In the genomic region with DNA sequence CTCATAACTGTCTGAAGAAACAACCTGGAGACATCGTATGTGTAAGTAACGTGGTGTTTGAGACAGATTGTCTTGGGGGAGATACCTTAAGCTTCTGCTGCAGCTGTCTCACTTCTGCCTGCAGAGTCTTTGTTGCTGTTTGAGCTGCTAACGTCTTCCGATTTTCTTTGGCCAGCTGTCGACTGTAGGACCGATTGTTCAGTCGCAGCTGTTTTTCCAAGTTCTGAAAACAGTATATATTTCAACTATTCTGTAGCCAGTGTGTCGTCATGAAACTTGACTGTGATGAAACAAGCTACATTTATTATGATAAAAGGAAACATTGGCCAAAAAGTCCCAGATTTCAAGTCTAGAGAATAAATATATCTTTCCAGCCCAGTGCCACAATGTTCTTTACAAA, we compare ENCODE assay signal across 20 mouse cellular contexts. TPM values are rescaled to one million over a fixed set of nuclear protein-coding genes. Genes with fewer than 3 reads are reported as not detected.
"Had no signal": no experiment of that assay in that cellular context is flagged by ENCODE, and none has a peak within 500 bp of the region (broad histone marks: within the 10 kb centered on the region; RNA-seq: fewer than 3 reads in every experiment).

No protein-coding gene starts in this region.

- H3K4me1 ChIP-seq: liver, embryonic 13.5 days; liver, embryonic 15.5 days; midbrain, embryonic 15.5 days; neural tube, embryonic 15.5 days had no signal

- DNase-seq: liver, embryonic 13.5 days; liver, postnatal 0 days; lung, adult 2 months; lung, postnatal 36 days; retina, postnatal 1 day; right cerebral cortex, adult 18-20 months; right cerebral cortex, postnatal 25 days; right cerebral cortex, postnatal 4 days; spleen, adult 18-20 months; thymus, adult 18-20 months; thymus, postnatal 14 days; thymus, postnatal 36 days had no signal

- H3K9me3 ChIP-seq: liver, embryonic 13.5 days; liver, embryonic 15.5 days; midbrain, embryonic 13.5 days; midbrain, embryonic 15.5 days; neural tube, embryonic 13.5 days; neural tube, embryonic 15.5 days had no signal

- H3K9ac ChIP-seq: liver, embryonic 13.5 days; liver, embryonic 15.5 days; liver, postnatal 0 days; midbrain, embryonic 13.5 days; midbrain, embryonic 15.5 days; neural tube, embryonic 13.5 days; neural tube, embryonic 15.5 days had no signal

- H3K36me3 ChIP-seq: liver, embryonic 13.5 days; liver, embryonic 15.5 days; midbrain, embryonic 13.5 days; midbrain, embryonic 15.5 days; neural tube, embryonic 13.5 days; neural tube, embryonic 15.5 days had no signal

- H3K4me3 ChIP-seq: liver, embryonic 13.5 days; liver, embryonic 15.5 days; megakaryocyte, embryonic 14.5 days; midbrain, embryonic 13.5 days; midbrain, embryonic 15.5 days; neural tube, embryonic 13.5 days; neural tube, embryonic 15.5 days had no signal

- H3K4me2 ChIP-seq: liver, embryonic 13.5 days; liver, embryonic 15.5 days; midbrain, embryonic 11.5 days; midbrain, embryonic 13.5 days; midbrain, embryonic 15.5 days; neural tube, embryonic 13.5 days; neural tube, embryonic 15.5 days had no signal

- H3K27me3 ChIP-seq: liver, embryonic 13.5 days; liver, embryonic 15.5 days; midbrain, embryonic 13.5 days; midbrain, embryonic 15.5 days; neural tube, embryonic 13.5 days; neural tube, embryonic 15.5 days had no signal

- ATAC-seq: liver, postnatal 0 days; midbrain, embryonic 13.5 days; midbrain, embryonic 15.5 days had no signal

- H3K27ac ChIP-seq: liver, embryonic 13.5 days; liver, embryonic 15.5 days; macrophage; midbrain, embryonic 13.5 days; midbrain, embryonic 15.5 days; neural tube, embryonic 13.5 days; neural tube, embryonic 15.5 days had no signal

RNA-seq across cellular contexts. Expression of gene Lca5l, which starts 18.4 kb away (rescaled TPM):
- polyA plus RNA-seq: macrophage had no signal

RNA-seq across cellular contexts. Expression of gene Sh3bgr, which starts 26.6 kb away (rescaled TPM):
- polyA plus RNA-seq: liver, postnatal 0 days; macrophage had no signal
